Mouse (Mus musculus): ENCODE measurements around the gene Rusc1.

GRCm38 (mm10) chr3:89113058-89113457, 19.9 kb upstream of the Rusc1 start:
- TF ChIP-seq CTCF (conservative IDR thresholded peaks at IDR 0.05; ENCODE audit: low read length) = no peak
- TF ChIP-seq POU5F1 (IDR thresholded peaks at IDR 0.05; ENCODE audit: borderline replicate concordance, low read length) = no peak

All from E14TG2a.4 (cell line).